Mouse (Mus musculus) embryonic facial prominence, embryonic 14.5 days (tissue): ENCODE results near the gene Txndc16. TPM values are rescaled to one million over a fixed set of nuclear protein-coding genes. Genes with fewer than 3 reads are reported as not detected.

Source experiments
- ATAC-seq: fragments of 200-750 bp; cut with Nextera tagmentation; 2 replicates; pipeline ENCODE4 v1.8.0; 2017; ENCODE audit warnings: low read depth, moderate number of reproducible peaks, moderate TSS enrichment
- DNase-seq: peaks from one replicate; pipeline ENCODE4 v3.0.0-alpha.2; 2015; ENCODE audit warnings: low spot score
- H3K27ac ChIP-seq: fragments of 300-500 bp; sonication (generic); replicated peaks from 2 replicates; pipeline ENCODE4 v1.5.1; 2014; ENCODE audit warnings: low read depth, mild to moderate bottlenecking, low read length, moderate library complexity
- H3K27me3 ChIP-seq: fragments of 300-500 bp; sonication (generic); replicated peaks from 2 replicates; pipeline ENCODE4 v1.6.1; 2014; ENCODE audit warnings: low read length; ENCODE audit not compliant: control insufficient read depth, insufficient read depth
- H3K36me3 ChIP-seq: fragments of 300-500 bp; sonication (generic); 2 replicates; pipeline ENCODE4 v1.6.1; 2014; ENCODE audit warnings: low read length, mixed read lengths; ENCODE audit not compliant: control insufficient read depth, insufficient read depth
- H3K4me1 ChIP-seq: fragments of 300-500 bp; sonication (generic); 2 replicates; pipeline ENCODE4 v1.6.1; 2014; ENCODE audit warnings: antibody characterized with exemption, low read length; ENCODE audit not compliant: control insufficient read depth, insufficient read depth
- H3K4me2 ChIP-seq: fragments of 300-500 bp; sonication (generic); 2 replicates; pipeline ENCODE4 v1.6.1; 2014; ENCODE audit warnings: low read depth, mild to moderate bottlenecking, low read length, moderate library complexity, mixed read lengths
- H3K4me3 ChIP-seq: fragments of 300-500 bp; sonication (generic); 2 replicates; pipeline ENCODE4 v1.5.1; 2014; ENCODE audit warnings: low read depth, mild to moderate bottlenecking, low read length
- H3K9ac ChIP-seq: fragments of 300-500 bp; sonication (generic); 2 replicates; pipeline ENCODE4 v1.6.1; 2014; ENCODE audit warnings: low read depth, mild to moderate bottlenecking, low read length, moderate library complexity, mixed read lengths
- H3K9me3 ChIP-seq: fragments of 300-500 bp; sonication (generic); 2 replicates; pipeline ENCODE4 v1.6.1; 2016; ENCODE audit warnings: low read length; ENCODE audit not compliant: control insufficient read depth
- WGBS: fragments of 180-500 bp; shearing (Covaris S2); extraction: QIAGEN DNeasy Blood & Tissue Kit; methylation state at CpG from one replicate; pipeline ENCODE4 v1.1.7; 2014; 5-methylcytosine and 5-hydroxymethylcytosine counted together
- polyA plus RNA-seq: library from polyadenylated mRNA; unstranded; fragments of >200 nt; fragmentation: Nextera tagmentation; extraction: Ambion mirVana; gene quantifications from 2 replicates; pipeline ENCODE4 v1.2.1, GENCODE M21; 2014

The Txndc16 gene
- polyA plus RNA-seq, result 18.0 and 18.7 TPM in 2 replicates

GRCm38 (mm10) chr14:45220090-45220956 is at the start of gene Txndc16:
Gene Txndc16 (minus strand): TSS chr14:45220328.
- peak; percentile 93 for DNase-seq

GRCm38 (mm10) chr14:45263831-45264592 is 43.9 kb upstream of the Txndc16 start:
- no peak for DNase-seq
- ATAC-seq, result no peak
- 76% methylated on average over 3 of the region's 3 CpGs for WGBS

More at GRCm38 (mm10) chr14:45220090-45220956, at the start of gene Txndc16:
- no peaks in the 10 kb centered on the region for H3K4me1 ChIP-seq
- H3K36me3 ChIP-seq, result no peaks in the 10 kb centered on the region
- H3K4me3 ChIP-seq, result peak within 1 kb of the TSS; percentile 81
- H3K27me3 ChIP-seq, result no peaks in the 10 kb centered on the region
- H3K4me2 ChIP-seq, result peak within 1 kb of the TSS; percentile 92
- H3K9ac ChIP-seq, result peak within 1 kb of the TSS; percentile 90
- peak within 1 kb of the TSS; percentile 96 for H3K27ac ChIP-seq
- H3K9me3 ChIP-seq, result no peaks in the 10 kb centered on the region
- ATAC-seq, result peak; percentile 38
- WGBS, result under 1% methylated on average over 41 of the region's 59 CpGs

GRCm38 (mm10) chr14:45251548-45252076 is 31.5 kb upstream of the Txndc16 start:
- H3K36me3 ChIP-seq, result no peaks in the 10 kb centered on the region
- no peak overlapping the region for H3K4me2 ChIP-seq
- DNase-seq (no peak), ATAC-seq (no peak)
- 86% methylated on average over 4 of the region's 4 CpGs for WGBS
- no peak overlapping the region for H3K27ac ChIP-seq
- no peaks in the 10 kb centered on the region for H3K9me3 ChIP-seq
- no peak overlapping the region for H3K4me3 ChIP-seq
- no peaks in the 10 kb centered on the region for H3K4me1 ChIP-seq
- H3K9ac ChIP-seq, result no peak overlapping the region
- no peaks in the 10 kb centered on the region for H3K27me3 ChIP-seq

More at GRCm38 (mm10) chr14:45263831-45264592, 43.9 kb upstream of the Txndc16 start:
- H3K9ac ChIP-seq, result no peak overlapping the region
- H3K27ac ChIP-seq, result no peak overlapping the region
- H3K9me3 ChIP-seq, result peaks cover 8% of the 10 kb centered on the region; the same call in 1 of the 2 replicates
- no peaks in the 10 kb centered on the region for H3K4me1 ChIP-seq
- no peaks in the 10 kb centered on the region; the same call in 1 of the 2 replicates for H3K36me3 ChIP-seq
- H3K27me3 ChIP-seq, result no peaks in the 10 kb centered on the region
- no peak overlapping the region for H3K4me2 ChIP-seq
- H3K4me3 ChIP-seq, result no peak overlapping the region

GRCm38 (mm10) chr14:45241613-45242012 is 21.5 kb upstream of the Txndc16 start:
- no peak overlapping the region for H3K4me3 ChIP-seq
- H3K4me2 ChIP-seq, result no peak overlapping the region
- WGBS, result 56% methylated on average over 1 of the region's 1 CpGs
- no peaks in the 10 kb centered on the region for H3K4me1 ChIP-seq
- no peaks in the 10 kb centered on the region for H3K36me3 ChIP-seq
- DNase-seq (no peak), ATAC-seq (no peak)
- H3K9me3 ChIP-seq, result no peaks in the 10 kb centered on the region
- H3K27ac ChIP-seq, result no peak overlapping the region
- H3K9ac ChIP-seq, result no peak overlapping the region
- no peaks in the 10 kb centered on the region for H3K27me3 ChIP-seq

- no peaks in the 10 kb centered on the region for H3K27me3 ChIP-seq
- no peaks in the 10 kb centered on the region for H3K36me3 ChIP-seq
- H3K4me2 ChIP-seq, result no peak overlapping the region
- H3K9ac ChIP-seq, result no peak overlapping the region
- H3K27ac ChIP-seq, result no peak overlapping the region
- no peak for ATAC-seq
- H3K4me3 ChIP-seq, result no peak overlapping the region
- no peaks in the 10 kb centered on the region for H3K9me3 ChIP-seq
- 85% methylated on average over 2 of the region's 2 CpGs for WGBS
- H3K4me1 ChIP-seq, result no peaks in the 10 kb centered on the region
- no peak for DNase-seq
Measured at GRCm38 (mm10) chr14:45239042-45239441, 18.9 kb upstream of the Txndc16 start.

GRCm38 (mm10) chr14:45220957-45221630 is 966 bp upstream of the Txndc16 start:
- H3K27me3 ChIP-seq, result no peaks in the 10 kb centered on the region
- peak overlapping the region; percentile 81 for H3K4me3 ChIP-seq
- peak overlapping the region; percentile 90 for H3K9ac ChIP-seq
- H3K36me3 ChIP-seq, result no peaks in the 10 kb centered on the region
- WGBS, result 10% methylated on average over 11 of the region's 11 CpGs
- peak overlapping the region; percentile 96; the same call in 1 of the 2 replicates for H3K27ac ChIP-seq
- DNase-seq (peak; percentile 19), ATAC-seq (no peak)
- no peaks in the 10 kb centered on the region for H3K4me1 ChIP-seq
- H3K9me3 ChIP-seq, result no peaks in the 10 kb centered on the region
- peak overlapping the region; percentile 92 for H3K4me2 ChIP-seq

- Histone ChIP-seq H3K36me3 (no peaks in the 10 kb centered on the region), H3K4me3 (peak within 1 kb of the TSS; percentile 81), H3K27me3 (no peaks in the 10 kb centered on the region), H3K4me1 (no peaks in the 10 kb centered on the region), H3K9ac (peak within 1 kb of the TSS; percentile 90), H3K27ac (peak within 1 kb of the TSS; percentile 96), H3K9me3 (no peaks in the 10 kb centered on the region), H3K4me2 (peak within 1 kb of the TSS; percentile 92)
- ATAC-seq (peak; percentile 99), DNase-seq (peak; percentile 100)
- under 1% methylated on average over 30 of the region's 86 CpGs for WGBS
Measured at GRCm38 (mm10) chr14:45219281-45220089, 643 bp downstream of the Txndc16 start, which contains the start of gene Gpr137c. Gene Gpr137c (plus strand): TSS chr14:45219717.
